Mouse (Mus musculus): Measurements from ENCODE around the gene Cyp3a25. TPM values are rescaled to one million over a fixed set of nuclear protein-coding genes. Genes with fewer than 3 reads are reported as not detected.
"Not testable (repeated sequence)": the region's sequence is repeated elsewhere in the genome, so short reads cannot be mapped to it uniquely, and the experiment has no call there.

The Cyp3a25 gene
- total RNA-seq (2017) = not detected in 2 replicates

GRCm38 (mm10) chr5:146009509-146009908 is at the start of gene Cyp3a25:
Cyp3a25 (minus strand) TSS chr5:146009618.
- not testable (repeated sequence) for ATAC-seq (replicated peaks in 1 of 2; ENCODE audit: insufficient read depth in 1 of 2, low FRiP score in 2 of 2, low TSS enrichment in 1 of 2, low read depth in 1 of 2, poor library complexity in 2 of 2, severe bottlenecking in 2 of 2)

GRCm38 (mm10) chr5:146021136-146021535 is 11.7 kb upstream of the Cyp3a25 start:
- no peak for ATAC-seq (replicated peaks in 1 of 2; ENCODE audit: insufficient read depth in 1 of 2, low FRiP score in 2 of 2, low TSS enrichment in 1 of 2, low read depth in 1 of 2, poor library complexity in 2 of 2, severe bottlenecking in 2 of 2)

GRCm38 (mm10) chr5:146018275-146018674 is 8.9 kb upstream of the Cyp3a25 start:
- no peak for ATAC-seq (replicated peaks in 1 of 2; ENCODE audit: insufficient read depth in 1 of 2, low FRiP score in 2 of 2, low TSS enrichment in 1 of 2, low read depth in 1 of 2, poor library complexity in 2 of 2, severe bottlenecking in 2 of 2)

GRCm38 (mm10) chr5:146011251-146011650 is 1.8 kb upstream of the Cyp3a25 start:
- ATAC-seq (replicated peaks in 1 of 2; ENCODE audit: insufficient read depth in 1 of 2, low FRiP score in 2 of 2, low TSS enrichment in 1 of 2, low read depth in 1 of 2, poor library complexity in 2 of 2, severe bottlenecking in 2 of 2) = no peak

GRCm38 (mm10) chr5:145967080-145967479 is 42.3 kb downstream of the Cyp3a25 start:
- no peak for ATAC-seq (replicated peaks in 1 of 2; ENCODE audit: insufficient read depth in 1 of 2, low FRiP score in 2 of 2, low TSS enrichment in 1 of 2, low read depth in 1 of 2, poor library complexity in 2 of 2, severe bottlenecking in 2 of 2)

Other genes starting within 250 kb of the Cyp3a25 start
- gene Cyp3a44, start 203.7 kb downstream of the Cyp3a25 start, total RNA-seq (2017) = not detected in 2 replicates
- not detected in 2 replicates for gene Cyp3a11, start 129.7 kb downstream of the Cyp3a25 start, total RNA-seq (2017)
- gene Cyp3a59, start 69.6 kb upstream of the Cyp3a25 start, total RNA-seq (2017) = not detected in 2 replicates
- gene Gm5565, start 150.9 kb upstream of the Cyp3a25 start, total RNA-seq (2017) = not detected in 2 replicates
- not detected in 2 replicates for gene Gm6309, start 161.1 kb upstream of the Cyp3a25 start, total RNA-seq (2017)
- gene 1700001J03Rik, start 175.7 kb upstream of the Cyp3a25 start, total RNA-seq (2017) = not detected in 2 replicates
- gene Rnf6, start 211.9 kb upstream of the Cyp3a25 start, total RNA-seq (2017) = 54.3 and 74.0 TPM in 2 replicates
- gene Cdk8, start 221.6 kb upstream of the Cyp3a25 start, total RNA-seq (2017) = 35.8 and 42.7 TPM in 2 replicates

Data from hematopoietic stem cell, adult 5-6 weeks (primary cell).